Mouse (Mus musculus) forebrain, postnatal 0 days (tissue): Measurements from ENCODE around the gene Prpf40a. TPM values are rescaled to one million over a fixed set of nuclear protein-coding genes. Genes with fewer than 3 reads are reported as not detected.

Source experiments
- ATAC-seq: fragments of 200-750 bp; cut with Nextera tagmentation; 2 replicates; pipeline ENCODE4 v1.8.0; 2017; ENCODE audit warnings: mild to moderate bottlenecking, moderate library complexity
- DNase-seq: peaks from one replicate; pipeline ENCODE4 v3.0.0-alpha.2; 2015
- H3K27ac ChIP-seq: fragments of 300-500 bp; sonication (generic); 2 replicates; pipeline ENCODE4 v1.5.1; 2014; ENCODE audit warnings: low read depth, mild to moderate bottlenecking, antibody characterized with exemption, low read length, moderate library complexity, mixed read lengths
- H3K27me3 ChIP-seq: fragments of 300-500 bp; sonication (generic); 2 replicates; pipeline ENCODE4 v1.6.1; 2014; ENCODE audit warnings: mild to moderate bottlenecking, low read length, mixed read lengths; ENCODE audit not compliant: insufficient read depth
- H3K36me3 ChIP-seq: fragments of 300-500 bp; sonication (generic); 2 replicates; pipeline ENCODE4 v1.6.1; 2014; ENCODE audit warnings: mild to moderate bottlenecking, moderate library complexity; ENCODE audit not compliant: insufficient read depth
- H3K4me1 ChIP-seq: fragments of 300-500 bp; sonication (generic); 2 replicates; pipeline ENCODE4 v1.6.1; 2014; ENCODE audit warnings: antibody characterized with exemption; ENCODE audit not compliant: insufficient read depth
- H3K4me2 ChIP-seq: fragments of 300-500 bp; sonication (generic); 2 replicates; pipeline ENCODE4 v1.6.1; 2014; ENCODE audit warnings: low read depth, mild to moderate bottlenecking, moderate library complexity
- H3K4me3 ChIP-seq: fragments of 300-500 bp; sonication (generic); 2 replicates; pipeline ENCODE4 v1.5.1; 2014; ENCODE audit warnings: low read depth, low read length, mixed read lengths
- H3K9ac ChIP-seq: fragments of 300-500 bp; sonication (generic); 2 replicates; pipeline ENCODE4 v1.6.1; 2014; ENCODE audit warnings: mild to moderate bottlenecking
- H3K9me3 ChIP-seq: fragments of 300-500 bp; sonication (generic); 2 replicates; pipeline ENCODE4 v1.6.1; 2016; ENCODE audit warnings: low read length
- CTCF ChIP-seq: sonication (generic); IDR thresholded peaks from 2 replicates; pipeline ENCODE4 v1.5.1; 2016; ENCODE audit warnings: antibody characterized with exemption, control low read depth, low read depth
- WGBS: fragments of 180-500 bp; shearing (Covaris S2); extraction: QIAGEN DNeasy Blood & Tissue Kit; methylation state at CpG from one replicate; pipeline ENCODE4 v1.1.7; 2014; 5-methylcytosine and 5-hydroxymethylcytosine counted together
- polyA plus RNA-seq: library from polyadenylated mRNA; unstranded; fragments of >200 nt; fragmentation: Nextera tagmentation; extraction: Ambion mirVana; gene quantifications from 2 replicates; pipeline ENCODE4 v1.2.1, GENCODE M21; 2015
- total RNA-seq: library from RNA; depleted of rRNA; stranded (reverse); fragments of >200 nt; gene quantifications from 2 replicates; pipeline ENCODE4 v1.2.3, GENCODE M21; 2014; rRNA removed

The Prpf40a gene
- total RNA-seq (58.0 and 64.4 TPM in 2 replicates), polyA plus RNA-seq (90.6 and 102 TPM in 2 replicates)

DNA sequence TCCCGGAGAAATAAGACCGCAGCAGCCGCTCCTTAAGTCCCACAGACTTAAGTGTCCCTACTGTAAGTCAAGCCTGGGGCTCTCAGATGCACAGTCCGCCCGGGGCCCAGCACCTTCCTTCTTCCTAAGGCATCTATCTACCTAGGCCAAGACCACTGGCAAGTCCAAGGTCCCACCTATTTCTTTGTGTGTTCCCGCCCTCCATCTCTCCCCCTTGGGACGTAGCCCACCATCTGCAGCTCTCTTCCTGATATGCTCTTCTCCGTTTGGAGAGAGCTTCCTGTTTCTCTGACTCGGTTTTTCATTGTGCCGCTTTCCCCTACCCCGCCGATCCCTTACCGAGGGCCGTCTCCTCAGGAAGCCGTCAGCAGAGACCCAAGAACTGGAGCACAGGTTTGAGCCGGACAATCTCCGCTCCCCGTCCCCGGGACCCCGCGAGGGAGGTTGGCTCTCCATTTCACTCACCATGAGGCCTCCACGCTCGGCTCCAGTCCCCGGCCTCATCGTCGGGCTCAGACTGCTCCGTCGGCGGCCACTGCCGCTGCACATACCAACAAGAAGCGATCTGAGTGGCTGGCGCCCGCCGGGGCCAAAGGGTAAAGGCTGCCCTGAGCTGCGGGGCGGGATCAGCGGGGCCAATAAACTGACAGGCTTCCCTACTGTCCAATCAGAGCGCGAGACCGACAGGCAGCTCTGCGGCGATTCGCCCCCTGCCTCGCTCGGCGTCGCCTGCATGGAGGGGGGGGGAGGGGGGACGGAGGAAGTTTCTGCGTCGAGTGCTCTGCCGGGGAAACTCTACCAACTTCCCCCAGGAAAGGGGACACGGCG lies at the start of gene Prpf40a:
Gene Prpf40a, minus strand, starts transcription at position 601 of the 828 bp plus-strand sequence.
- TF ChIP-seq CTCF = no peak
- Histone ChIP-seq H3K4me2 (peak within 1 kb of the TSS; percentile 60), H3K4me1 (peaks cover 14% of the 10 kb centered on the region), H3K36me3 (no peaks in the 10 kb centered on the region), H3K27ac (peak within 1 kb of the TSS; percentile 96), H3K9me3 (no peaks in the 10 kb centered on the region), H3K9ac (peak within 1 kb of the TSS; percentile 81), H3K4me3 (peak within 1 kb of the TSS; percentile 87), H3K27me3 (no peaks in the 10 kb centered on the region)
- peak; percentile 99 for DNase-seq
- ATAC-seq = peak; percentile 95
- WGBS = 1% methylated on average over 53 of the region's 53 CpGs

DNA sequence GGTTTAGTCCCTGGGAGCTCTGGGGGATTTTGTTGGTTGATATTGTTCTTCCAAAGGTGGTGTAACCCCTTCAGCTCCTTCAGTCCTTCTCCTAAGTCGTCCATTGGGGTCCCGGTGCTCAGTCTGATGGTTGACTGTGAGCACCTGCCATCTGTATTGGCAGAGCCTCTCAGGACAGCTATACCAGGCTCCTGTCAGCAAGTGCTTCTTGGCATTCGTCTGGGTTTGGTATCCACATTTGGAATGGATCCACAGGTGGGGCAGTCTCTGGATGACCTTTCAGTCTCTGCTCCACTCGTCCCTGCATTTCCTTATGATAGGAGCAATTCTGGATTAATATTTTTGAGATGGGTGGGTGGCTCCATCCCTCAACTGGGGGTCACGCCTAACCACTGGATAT lies 31.2 kb upstream of the Prpf40a start:
- no peak for TF ChIP-seq CTCF
- Histone ChIP-seq H3K9me3 (peaks cover 6% of the 10 kb centered on the region; the same call in 1 of the 2 replicates), H3K4me3 (no peak overlapping the region), H3K9ac (no peak overlapping the region), H3K36me3 (no peaks in the 10 kb centered on the region), H3K27ac (no peak overlapping the region), H3K4me2 (no peak overlapping the region), H3K4me1 (no peaks in the 10 kb centered on the region), H3K27me3 (no peaks in the 10 kb centered on the region)
- WGBS = 90% methylated on average over 5 of the region's 5 CpGs
- ATAC-seq = no peak
- no peak for DNase-seq

- Histone ChIP-seq H3K4me1 (no peaks in the 10 kb centered on the region), H3K36me3 (peaks cover 16% of the 10 kb centered on the region; the same call in 1 of the 2 replicates), H3K4me2 (no peak overlapping the region), H3K9me3 (no peaks in the 10 kb centered on the region), H3K27me3 (no peaks in the 10 kb centered on the region), H3K4me3 (no peak overlapping the region), H3K27ac (no peak overlapping the region), H3K9ac (no peak overlapping the region)
- DNase-seq (no peak), ATAC-seq (no peak)
- WGBS = 89% methylated on average over 1 of the region's 1 CpGs
- TF ChIP-seq CTCF = no peak
Measured at GRCm38 (mm10) chr2:53213493-53213892, 22.4 kb upstream of the Prpf40a start.

- no peaks in the 10 kb centered on the region for H3K36me3 ChIP-seq
- no peaks in the 10 kb centered on the region for H3K9me3 ChIP-seq
- DNase-seq = no peak
- no peak overlapping the region for H3K27ac ChIP-seq
- TF ChIP-seq CTCF = peak; percentile 47
- no peak overlapping the region for H3K4me2 ChIP-seq
- H3K4me3 ChIP-seq = no peak overlapping the region
- H3K4me1 ChIP-seq = no peaks in the 10 kb centered on the region
- no peaks in the 10 kb centered on the region for H3K27me3 ChIP-seq
- ATAC-seq = no peak
- no peak overlapping the region for H3K9ac ChIP-seq
Measured at GRCm38 (mm10) chr2:53206749-53207148, 15.7 kb upstream of the Prpf40a start.

- no peak overlapping the region for H3K4me2 ChIP-seq
- H3K27me3 ChIP-seq = no peaks in the 10 kb centered on the region
- H3K9me3 ChIP-seq = no peaks in the 10 kb centered on the region
- ATAC-seq = peak; percentile 74
- 0 out of 2 replicates have a peak, but pooled peaks cover 3% of the 10 kb centered on the region for H3K36me3 ChIP-seq
- no peaks in the 10 kb centered on the region for H3K4me1 ChIP-seq
- no peak overlapping the region for H3K9ac ChIP-seq
- no peak overlapping the region for H3K27ac ChIP-seq
- peak; percentile 80 for TF ChIP-seq CTCF
- 61% methylated on average over 5 of the region's 5 CpGs for WGBS
- H3K4me3 ChIP-seq = no peak overlapping the region
- DNase-seq = peak; percentile 35
Measured at GRCm38 (mm10) chr2:53204373-53205274, 13.5 kb upstream of the Prpf40a start.

DNA sequence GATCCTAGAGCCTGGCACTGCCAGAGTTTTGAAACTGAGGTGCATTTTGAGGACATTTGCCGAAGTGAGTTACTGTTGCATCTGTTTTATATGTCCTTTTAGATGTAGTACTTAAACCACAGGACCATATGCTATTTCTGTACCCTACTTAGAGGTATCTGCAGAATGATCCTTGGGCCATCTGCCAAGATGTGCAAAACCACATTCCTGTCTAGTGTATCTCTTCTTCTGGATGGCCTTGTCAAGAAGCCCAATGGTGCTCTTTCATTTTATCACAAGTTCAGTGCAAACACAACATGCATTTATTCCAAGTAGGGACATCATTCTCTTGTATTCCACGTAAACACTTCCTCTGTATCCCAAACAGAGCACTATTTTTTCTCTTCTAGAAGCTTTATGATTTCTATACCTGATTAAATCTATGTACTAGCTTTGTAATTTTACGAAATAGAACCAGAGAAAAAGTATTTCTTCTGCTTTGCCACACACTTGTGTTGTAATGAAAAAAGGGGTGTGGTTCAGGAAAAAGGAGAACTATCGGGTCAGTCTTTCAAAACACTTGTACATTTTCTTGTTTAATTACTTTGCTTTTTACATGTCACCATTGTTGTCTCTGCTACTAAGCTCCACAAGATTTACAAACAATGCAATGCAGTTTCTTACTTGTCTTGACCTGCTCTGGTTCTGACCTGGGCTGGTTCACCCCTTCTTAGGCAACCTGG lies 9.2 kb upstream of the Prpf40a start:
- H3K27me3 ChIP-seq = no peaks in the 10 kb centered on the region
- H3K4me2 ChIP-seq = no peak overlapping the region
- TF ChIP-seq CTCF = no peak
- no peaks in the 10 kb centered on the region for H3K9me3 ChIP-seq
- no peak overlapping the region for H3K4me3 ChIP-seq
- 0 out of 2 replicates have a peak, but pooled peaks cover 7% of the 10 kb centered on the region for H3K36me3 ChIP-seq
- H3K4me1 ChIP-seq = no peaks in the 10 kb centered on the region
- ATAC-seq = no peak
- 92% methylated on average over 4 of the region's 4 CpGs for WGBS
- no peak overlapping the region for H3K27ac ChIP-seq
- no peak overlapping the region for H3K9ac ChIP-seq
- no peak for DNase-seq
